Mouse (Mus musculus) embryonic fibroblast, embryonic 13.5 days (primary cell): Measurements from ENCODE around the gene St3gal6.

Experiments used
- CTCF ChIP-seq: IDR thresholded peaks from 2 replicates; pipeline ENCODE4 v1.5.1; 2011; ENCODE audit warnings: mild to moderate bottlenecking, control low read depth, low read length, moderate library complexity, borderline replicate concordance; ENCODE audit not compliant: insufficient read depth
- POLR2A ChIP-seq: IDR thresholded peaks from 2 replicates; pipeline ENCODE4 v1.6.1; 2011; ENCODE audit warnings: low read depth, mild to moderate bottlenecking, control low read depth, low read length, moderate library complexity

- TF ChIP-seq CTCF (no peak), POLR2A (no peak)
Measured at GRCm38 (mm10) chr16:58527817-58528216, 3.8 kb upstream of the St3gal6 start.
